Mouse (Mus musculus): ENCODE measurements around the gene Rab14. TPM values are rescaled to one million over a fixed set of nuclear protein-coding genes. Genes with fewer than 3 reads are reported as not detected.

Rab14 gene
- polyA plus RNA-seq, 1 experiment from 2014 or later: 271 TPM

GRCm38 (mm10) chr2:35188929-35189328 lies 12.0 kb downstream of the Rab14 start:
- Histone ChIP-seq H3K27ac (ENCODE audit: low read depth, low read length) (no peak overlapping the region), H3K9ac (ENCODE audit: low read length) (no peak overlapping the region), H3K4me1 (ENCODE audit: control insufficient read depth, insufficient read depth, low read length) (no peaks in the 10 kb centered on the region), H3K4me2 (ENCODE audit: low read depth) (no peak overlapping the region), H3K4me3 (ENCODE audit: low read depth, low read length) (no peak overlapping the region), H3K9me3 (ENCODE audit: control insufficient read depth, low read length) (no peaks in the 10 kb centered on the region), H3K36me3 (ENCODE audit: control insufficient read depth, insufficient read depth, low read length) (peaks cover 2% of the 10 kb centered on the region; the same call in 1 of the 2 replicates), H3K27me3 (ENCODE audit: control insufficient read depth, insufficient read depth, low read length) (no peaks in the 10 kb centered on the region)
- DNase-seq (ENCODE audit: low spot score) (no peak), ATAC-seq (ENCODE audit: insufficient read depth, low FRiP score, low TSS enrichment) (no peak)
- 90% methylated on average over 5 of the region's 5 CpGs for WGBS

- 90% methylated on average over 6 of the region's 6 CpGs for WGBS
- Histone ChIP-seq H3K9me3 (ENCODE audit: control insufficient read depth, low read length) (no peaks in the 10 kb centered on the region), H3K4me3 (ENCODE audit: low read depth, low read length) (no peak overlapping the region), H3K9ac (ENCODE audit: low read length) (no peak overlapping the region), H3K27me3 (ENCODE audit: control insufficient read depth, insufficient read depth, low read length) (no peaks in the 10 kb centered on the region), H3K4me2 (ENCODE audit: low read depth) (no peak overlapping the region), H3K27ac (ENCODE audit: low read depth, low read length) (no peak overlapping the region), H3K4me1 (ENCODE audit: control insufficient read depth, insufficient read depth, low read length) (no peaks in the 10 kb centered on the region), H3K36me3 (ENCODE audit: control insufficient read depth, insufficient read depth, low read length) (peaks cover 4% of the 10 kb centered on the region)
- ATAC-seq (ENCODE audit: insufficient read depth, low FRiP score, low TSS enrichment): no peak
- DNase-seq (ENCODE audit: low spot score): no peak
Measured at GRCm38 (mm10) chr2:35183115-35183673, 17.7 kb downstream of the Rab14 start.

- Histone ChIP-seq H3K36me3 (ENCODE audit: control insufficient read depth, insufficient read depth, low read length) (peaks cover 16% of the 10 kb centered on the region), H3K9ac (ENCODE audit: low read length) (no peak overlapping the region), H3K9me3 (ENCODE audit: control insufficient read depth, low read length) (no peaks in the 10 kb centered on the region), H3K4me1 (ENCODE audit: control insufficient read depth, insufficient read depth, low read length) (no peaks in the 10 kb centered on the region), H3K27ac (ENCODE audit: low read depth, low read length) (no peak overlapping the region), H3K4me2 (ENCODE audit: low read depth) (no peak overlapping the region), H3K4me3 (ENCODE audit: low read depth, low read length) (no peak overlapping the region), H3K27me3 (ENCODE audit: control insufficient read depth, insufficient read depth, low read length) (no peaks in the 10 kb centered on the region)
- no peak for ATAC-seq (ENCODE audit: insufficient read depth, low FRiP score, low TSS enrichment)
- WGBS: 93% methylated on average over 3 of the region's 3 CpGs
- DNase-seq (ENCODE audit: low spot score): no peak
Measured at GRCm38 (mm10) chr2:35178153-35178552, 22.8 kb downstream of the Rab14 start.

- peaks cover 26% of the 10 kb centered on the region for H3K36me3 ChIP-seq (ENCODE audit: control insufficient read depth, insufficient read depth, low read length)
- no peaks in the 10 kb centered on the region for H3K27me3 ChIP-seq (ENCODE audit: control insufficient read depth, insufficient read depth, low read length)
- ATAC-seq (ENCODE audit: insufficient read depth, low FRiP score, low TSS enrichment) (no peak), DNase-seq (ENCODE audit: low spot score) (no peak)
- no peak overlapping the region for H3K4me2 ChIP-seq (ENCODE audit: low read depth)
- H3K9ac ChIP-seq (ENCODE audit: low read length): no peak overlapping the region
- H3K4me1 ChIP-seq (ENCODE audit: control insufficient read depth, insufficient read depth, low read length): no peaks in the 10 kb centered on the region
- H3K4me3 ChIP-seq (ENCODE audit: low read depth, low read length): no peak overlapping the region
- no peak overlapping the region for H3K27ac ChIP-seq (ENCODE audit: low read depth, low read length)
- WGBS: 94% methylated on average over 12 of the region's 12 CpGs
- no peaks in the 10 kb centered on the region for H3K9me3 ChIP-seq (ENCODE audit: control insufficient read depth, low read length)
Measured at GRCm38 (mm10) chr2:35175281-35176065, 25.4 kb downstream of the Rab14 start.

GRCm38 (mm10) chr2:35174100-35174499 lies 26.8 kb downstream of the Rab14 start:
- Histone ChIP-seq H3K4me2 (ENCODE audit: low read depth) (no peak overlapping the region), H3K4me3 (ENCODE audit: low read depth, low read length) (no peak overlapping the region), H3K4me1 (ENCODE audit: control insufficient read depth, insufficient read depth, low read length) (no peaks in the 10 kb centered on the region), H3K9ac (ENCODE audit: low read length) (no peak overlapping the region), H3K36me3 (ENCODE audit: control insufficient read depth, insufficient read depth, low read length) (peaks cover 30% of the 10 kb centered on the region), H3K9me3 (ENCODE audit: control insufficient read depth, low read length) (no peaks in the 10 kb centered on the region), H3K27me3 (ENCODE audit: control insufficient read depth, insufficient read depth, low read length) (no peaks in the 10 kb centered on the region), H3K27ac (ENCODE audit: low read depth, low read length) (no peak overlapping the region)
- WGBS: 56% methylated on average over 5 of the region's 5 CpGs
- ATAC-seq (ENCODE audit: insufficient read depth, low FRiP score, low TSS enrichment) (no peak), DNase-seq (ENCODE audit: low spot score) (no peak)

- Histone ChIP-seq H3K27ac (ENCODE audit: low read depth, low read length) (no peak overlapping the region), H3K9me3 (ENCODE audit: control insufficient read depth, low read length) (no peaks in the 10 kb centered on the region), H3K4me1 (ENCODE audit: control insufficient read depth, insufficient read depth, low read length) (no peaks in the 10 kb centered on the region), H3K27me3 (ENCODE audit: control insufficient read depth, insufficient read depth, low read length) (no peaks in the 10 kb centered on the region), H3K36me3 (ENCODE audit: control insufficient read depth, insufficient read depth, low read length) (peaks cover 30% of the 10 kb centered on the region), H3K4me3 (ENCODE audit: low read depth, low read length) (no peak overlapping the region), H3K4me2 (ENCODE audit: low read depth) (no peak overlapping the region), H3K9ac (ENCODE audit: low read length) (no peak overlapping the region)
- ATAC-seq (ENCODE audit: insufficient read depth, low FRiP score, low TSS enrichment): no peak
- WGBS: 96% methylated on average over 5 of the region's 5 CpGs
- DNase-seq (ENCODE audit: low spot score): no peak
Measured at GRCm38 (mm10) chr2:35173666-35174065, 27.3 kb downstream of the Rab14 start.

- Histone ChIP-seq H3K9ac (ENCODE audit: low read length) (no peak overlapping the region), H3K4me2 (ENCODE audit: low read depth) (no peak overlapping the region), H3K9me3 (ENCODE audit: control insufficient read depth, low read length) (no peaks in the 10 kb centered on the region), H3K36me3 (ENCODE audit: control insufficient read depth, insufficient read depth, low read length) (peaks cover 32% of the 10 kb centered on the region), H3K4me1 (ENCODE audit: control insufficient read depth, insufficient read depth, low read length) (no peaks in the 10 kb centered on the region), H3K27ac (ENCODE audit: low read depth, low read length) (no peak overlapping the region), H3K27me3 (ENCODE audit: control insufficient read depth, insufficient read depth, low read length) (no peaks in the 10 kb centered on the region), H3K4me3 (ENCODE audit: low read depth, low read length) (no peak overlapping the region)
- DNase-seq (ENCODE audit: low spot score) (no peak), ATAC-seq (ENCODE audit: insufficient read depth, low FRiP score, low TSS enrichment) (no peak)
- WGBS: 92% methylated on average over 4 of the region's 4 CpGs
Measured at GRCm38 (mm10) chr2:35172246-35172645, 28.7 kb downstream of the Rab14 start.

- no peak overlapping the region for H3K9ac ChIP-seq (ENCODE audit: low read length)
- no peaks in the 10 kb centered on the region for H3K9me3 ChIP-seq (ENCODE audit: control insufficient read depth, low read length)
- H3K36me3 ChIP-seq (ENCODE audit: control insufficient read depth, insufficient read depth, low read length): peaks cover 33% of the 10 kb centered on the region
- ATAC-seq (ENCODE audit: insufficient read depth, low FRiP score, low TSS enrichment) (no peak), DNase-seq (ENCODE audit: low spot score) (no peak)
- H3K27me3 ChIP-seq (ENCODE audit: control insufficient read depth, insufficient read depth, low read length): no peaks in the 10 kb centered on the region
- H3K4me2 ChIP-seq (ENCODE audit: low read depth): no peak overlapping the region
- H3K27ac ChIP-seq (ENCODE audit: low read depth, low read length): no peak overlapping the region
- no peak overlapping the region for H3K4me3 ChIP-seq (ENCODE audit: low read depth, low read length)
- H3K4me1 ChIP-seq (ENCODE audit: control insufficient read depth, insufficient read depth, low read length): no peaks in the 10 kb centered on the region
- WGBS: 89% methylated on average over 10 of the region's 10 CpGs
Measured at GRCm38 (mm10) chr2:35171341-35171861, 29.5 kb downstream of the Rab14 start.

- ATAC-seq (ENCODE audit: insufficient read depth, low FRiP score, low TSS enrichment): no peak
- Histone ChIP-seq H3K4me3 (ENCODE audit: low read depth, low read length) (no peak overlapping the region), H3K36me3 (ENCODE audit: control insufficient read depth, insufficient read depth, low read length) (peaks cover 35% of the 10 kb centered on the region), H3K4me1 (ENCODE audit: control insufficient read depth, insufficient read depth, low read length) (no peaks in the 10 kb centered on the region), H3K27me3 (ENCODE audit: control insufficient read depth, insufficient read depth, low read length) (no peaks in the 10 kb centered on the region), H3K9ac (ENCODE audit: low read length) (no peak overlapping the region), H3K27ac (ENCODE audit: low read depth, low read length) (no peak overlapping the region), H3K9me3 (ENCODE audit: control insufficient read depth, low read length) (no peaks in the 10 kb centered on the region), H3K4me2 (ENCODE audit: low read depth) (no peak overlapping the region)
- 85% methylated on average over 2 of the region's 2 CpGs for WGBS
- no peak for DNase-seq (ENCODE audit: low spot score)
Measured at GRCm38 (mm10) chr2:35169452-35169851, 31.5 kb downstream of the Rab14 start.

Data from neural tube, embryonic 11.5 days (tissue).